Mouse (Mus musculus): ENCODE results near the gene Rtp2.
"Not testable (repeated sequence)": the region's sequence is repeated elsewhere in the genome, so short reads cannot be mapped to it uniquely, and the experiment has no call there.

Gene Rtp2

DNA sequence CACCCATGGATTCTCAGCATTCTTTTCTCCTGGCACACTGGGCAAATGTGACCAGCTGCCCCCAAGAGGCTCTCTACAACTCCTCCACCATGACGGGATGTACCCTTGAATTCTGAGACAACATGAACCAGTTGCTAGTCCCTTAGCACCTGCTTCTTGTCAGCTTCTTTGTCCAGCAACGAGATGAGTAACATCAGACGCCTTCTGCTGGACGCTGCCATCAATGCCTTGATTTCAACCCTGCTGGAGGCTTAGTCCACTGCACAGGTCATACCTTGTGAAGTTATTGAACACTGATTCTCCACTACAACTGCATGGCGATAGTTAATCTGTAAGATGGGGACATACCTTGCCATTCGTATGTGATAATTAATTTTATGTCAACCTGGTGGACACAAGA, 15.5 kb upstream of the Rtp2 start:
- DNase-seq, result peak; percentile 30

DNA sequence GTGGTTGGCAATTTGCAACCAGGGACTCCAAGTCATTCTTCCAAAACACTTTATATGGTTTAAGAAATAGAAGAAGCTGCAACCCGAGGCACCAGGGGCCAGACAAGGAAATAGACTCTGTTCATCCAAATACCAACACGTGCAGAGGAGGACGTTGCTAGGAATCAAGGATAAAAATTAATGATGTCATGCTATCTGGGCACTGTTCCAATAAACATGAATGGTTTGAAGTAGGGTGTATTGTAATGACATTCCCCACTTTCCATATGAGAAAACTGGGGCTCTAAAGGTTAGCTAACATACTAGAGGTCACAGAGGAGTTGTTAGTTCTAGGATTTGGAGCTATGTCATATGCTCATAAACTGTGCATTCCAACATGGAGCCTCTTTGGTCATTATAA, 12.6 kb upstream of the Rtp2 start:
- DNase-seq, result peak; percentile 61

DNA sequence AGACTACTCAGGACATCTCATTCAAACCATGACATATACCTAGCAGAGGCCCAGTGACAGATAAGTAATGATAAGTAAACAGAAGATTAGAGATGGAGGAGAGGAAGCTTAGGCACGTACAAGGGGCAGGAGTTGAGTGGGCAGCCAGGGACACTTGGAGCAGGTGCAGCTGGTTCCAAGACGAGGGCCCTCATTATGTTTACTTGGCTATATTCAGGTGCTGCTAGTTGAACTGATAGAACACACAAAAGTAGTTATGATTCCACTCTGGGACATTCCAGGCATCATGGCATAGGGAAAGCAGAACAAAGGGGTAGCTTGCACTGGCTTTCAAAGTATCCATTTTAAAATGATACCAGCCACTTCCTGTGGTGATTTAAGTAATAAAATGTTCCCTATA, 2.2 kb upstream of the Rtp2 start:
- peak; percentile 46 for DNase-seq

DNA sequence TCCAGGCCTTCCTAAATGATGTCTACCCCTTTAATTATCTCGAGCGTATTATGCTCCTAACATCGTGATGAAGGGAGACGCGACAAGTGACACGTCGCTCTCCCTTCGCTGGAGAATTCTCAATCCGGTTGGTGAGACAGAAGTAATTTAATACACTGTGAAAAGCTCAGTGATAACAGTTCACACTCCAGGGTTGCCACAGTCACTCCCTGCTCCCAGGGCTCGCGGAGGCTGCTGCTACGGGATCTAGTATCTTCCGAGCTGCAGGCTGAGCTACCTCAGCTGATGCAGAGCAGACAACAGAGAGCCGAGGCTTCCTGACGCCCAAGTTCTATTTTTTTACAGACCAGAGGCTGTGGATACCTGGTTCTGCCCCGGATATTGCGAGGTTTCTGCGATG, 919 bp downstream of the Rtp2 start:
- peak; percentile 85 for DNase-seq

DNA sequence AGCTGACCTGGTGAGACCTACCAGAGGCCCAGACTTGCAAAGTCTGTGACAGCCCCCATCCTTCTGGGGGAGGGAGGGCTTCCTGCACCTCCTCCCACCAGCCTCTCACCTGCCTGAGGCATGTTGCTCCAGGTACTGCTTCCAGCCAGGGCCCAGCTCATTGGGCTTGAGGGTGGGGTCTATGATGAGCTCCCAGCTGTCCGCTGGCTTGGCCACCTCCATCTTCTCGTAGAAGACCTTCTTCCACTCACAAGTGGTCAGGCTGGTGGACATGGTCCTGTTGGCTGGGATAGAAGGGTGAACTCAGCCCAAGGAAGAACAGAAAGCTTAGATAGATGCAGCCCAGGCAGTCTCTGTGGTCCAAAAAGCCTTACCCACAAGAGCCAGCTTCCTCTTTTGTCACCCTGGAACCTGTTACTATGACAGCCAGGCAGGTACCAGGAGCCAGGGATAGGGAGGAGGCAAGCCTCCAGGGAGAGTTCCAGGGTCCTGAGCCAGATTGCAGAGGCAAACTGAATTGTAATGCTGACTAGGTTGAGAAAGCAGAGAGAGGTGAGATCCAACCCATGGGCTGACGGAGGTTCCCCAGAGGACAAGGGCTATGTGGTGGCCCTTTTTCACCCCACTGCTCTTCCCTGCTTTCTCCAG, 1.6 kb downstream of the Rtp2 start:
- DNase-seq, result no peak

DNA sequence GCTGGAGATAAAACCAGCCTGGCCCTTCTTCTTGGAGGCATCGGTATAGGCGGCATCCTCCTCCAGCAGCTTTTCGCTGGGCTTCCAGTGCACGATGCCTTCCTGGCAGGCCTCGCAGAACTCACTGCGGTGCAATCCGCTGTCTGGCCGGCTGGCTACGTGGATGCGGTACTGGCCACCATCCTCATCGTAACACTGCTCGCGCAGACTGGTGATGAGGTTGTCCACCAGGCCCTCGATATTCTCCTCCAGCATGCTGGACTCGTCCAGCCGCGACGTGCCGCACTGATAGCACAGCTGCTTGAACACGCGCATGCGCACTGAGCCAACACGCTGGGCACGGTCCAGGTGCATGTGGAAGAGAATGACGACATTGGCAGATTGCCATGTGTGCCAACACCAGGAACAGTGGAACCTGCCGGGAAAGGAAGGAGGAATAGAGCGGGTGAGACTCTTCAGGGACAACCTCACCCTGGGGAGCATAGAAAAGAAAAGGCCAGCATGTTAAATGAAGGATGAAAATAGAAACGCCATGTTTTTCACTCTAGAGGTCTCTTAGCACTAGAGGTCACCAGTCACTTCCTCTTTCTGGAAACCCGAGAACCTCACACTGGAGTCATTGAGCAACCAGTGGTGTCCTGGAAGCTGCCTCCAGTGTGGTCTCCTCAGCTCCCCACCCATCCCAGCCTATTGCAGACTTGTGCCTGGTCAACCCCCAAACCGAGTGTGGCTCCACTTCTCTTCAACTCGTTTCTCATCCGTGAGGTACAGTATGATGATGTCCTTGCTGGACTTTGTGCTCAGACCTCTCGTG, 4.7 kb downstream of the Rtp2 start:
- peak; percentile 87 for DNase-seq

DNA sequence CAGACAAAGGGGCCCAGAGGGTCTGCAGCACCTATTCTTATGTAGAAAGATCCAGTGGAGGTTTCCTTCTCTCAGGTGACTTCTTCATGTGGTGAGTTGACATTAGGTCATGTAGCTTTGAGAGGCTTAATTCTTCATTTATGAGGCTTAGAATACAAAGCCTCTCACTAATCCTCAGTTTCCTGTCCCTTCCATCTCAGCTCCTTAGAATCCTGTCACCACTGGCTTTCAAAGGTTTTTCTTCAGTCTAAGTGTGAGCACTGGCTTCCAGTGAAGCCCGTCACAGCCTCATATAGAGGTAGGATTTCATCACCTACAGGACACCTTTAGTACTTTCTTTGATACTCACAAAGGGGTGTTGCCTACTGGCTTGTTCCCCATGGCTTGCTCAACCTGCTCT, 9.3 kb downstream of the Rtp2 start:
- no peak for DNase-seq

DNA sequence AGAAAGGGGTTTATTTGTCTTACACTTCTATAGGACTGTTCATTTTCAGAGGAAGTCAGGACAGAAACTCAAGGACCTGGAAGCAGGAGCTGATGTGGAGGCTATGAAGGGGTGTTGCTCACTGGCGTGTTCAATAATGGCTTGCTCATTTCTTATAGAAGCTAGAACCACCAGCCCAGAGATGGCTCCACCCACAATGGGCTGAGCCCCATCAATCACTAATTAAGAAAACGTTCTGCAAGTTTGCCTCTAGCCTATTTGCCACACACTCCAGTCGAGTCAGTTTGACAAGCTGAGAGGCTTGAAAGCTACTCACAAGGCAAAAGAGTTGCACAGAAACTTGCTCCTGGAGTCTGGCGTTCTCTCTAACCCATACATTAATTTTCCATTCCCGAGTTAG, 10.5 kb downstream of the Rtp2 start:
- DNase-seq, result no peak

DNA sequence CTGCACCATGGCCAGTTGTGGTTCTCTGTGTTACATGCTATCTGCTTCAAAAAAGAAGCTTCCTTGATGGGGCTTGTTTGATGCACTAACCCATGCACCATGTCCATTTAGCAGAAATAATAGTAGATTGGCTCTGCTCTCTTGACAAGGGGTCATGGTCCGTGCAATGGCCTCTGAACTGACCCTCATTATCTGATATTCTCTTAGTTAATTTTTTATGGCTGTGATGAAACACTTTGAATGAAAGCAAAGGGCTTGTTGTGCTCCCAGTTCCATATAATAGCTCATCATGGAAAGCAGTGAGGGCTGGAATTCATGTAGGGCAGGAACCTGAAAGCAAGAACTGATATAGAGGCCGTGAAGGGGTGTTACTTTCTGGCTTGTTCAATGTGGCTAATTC, 12.8 kb downstream of the Rtp2 start:
- no peak for DNase-seq

DNA sequence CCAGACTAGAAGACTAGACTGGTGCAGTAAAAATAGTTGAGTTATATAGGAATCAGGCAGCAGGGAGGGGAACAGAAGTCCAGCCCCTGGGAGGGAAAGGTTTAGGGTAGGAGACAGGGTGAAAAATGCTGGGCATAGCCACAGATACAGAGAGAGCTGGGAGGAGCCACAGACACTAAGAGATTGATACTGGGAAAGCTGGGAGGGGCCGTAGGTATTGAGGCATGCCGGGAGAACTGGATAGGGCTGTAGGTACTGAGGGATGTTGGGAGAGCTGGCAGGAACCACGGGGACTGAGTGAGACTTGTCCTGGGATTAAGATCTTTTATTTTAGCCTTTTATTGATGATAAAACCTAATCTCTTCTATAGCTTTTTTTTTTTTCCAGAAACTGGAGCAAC, 18.8 kb downstream of the Rtp2 start:
- no peak for DNase-seq

DNA sequence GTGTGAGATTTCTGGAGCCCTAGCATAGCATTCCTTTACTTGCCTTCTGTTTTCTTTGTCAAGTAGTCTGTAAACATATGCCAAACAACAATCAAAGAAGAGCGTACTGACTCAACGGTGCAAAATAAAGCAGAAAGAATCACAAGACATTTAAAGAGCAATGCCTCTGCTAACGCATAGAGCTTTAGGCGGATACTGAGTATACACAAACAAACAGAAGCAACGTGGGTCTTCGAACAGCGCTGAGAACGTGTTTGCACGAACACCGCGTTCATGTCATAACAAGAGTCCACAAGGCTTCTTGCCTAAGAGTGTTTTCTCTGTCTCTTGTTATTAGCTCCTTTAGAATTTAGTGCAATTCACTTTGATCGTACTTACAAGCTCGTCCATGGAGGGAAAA, 19.5 kb downstream of the Rtp2 start:
- DNase-seq, result no peak

DNA sequence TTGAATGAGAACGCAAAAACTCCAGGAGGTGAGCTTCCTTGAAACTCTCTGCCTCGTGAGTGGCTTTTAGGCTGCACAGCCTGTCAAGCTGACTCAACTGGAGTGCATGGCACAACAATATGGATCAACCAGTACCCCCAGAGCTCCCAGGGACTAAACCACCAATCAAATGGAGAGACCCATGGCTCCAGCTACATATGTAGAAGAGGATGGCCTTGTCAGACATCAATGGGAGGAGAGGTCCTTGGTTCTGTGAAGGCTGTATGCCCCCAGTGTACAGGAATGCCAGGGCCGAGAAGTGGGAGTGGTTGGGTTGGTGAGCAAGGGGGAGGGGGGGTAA, 23.2 kb downstream of the Rtp2 start:
- DNase-seq, result peak; percentile 75

DNA sequence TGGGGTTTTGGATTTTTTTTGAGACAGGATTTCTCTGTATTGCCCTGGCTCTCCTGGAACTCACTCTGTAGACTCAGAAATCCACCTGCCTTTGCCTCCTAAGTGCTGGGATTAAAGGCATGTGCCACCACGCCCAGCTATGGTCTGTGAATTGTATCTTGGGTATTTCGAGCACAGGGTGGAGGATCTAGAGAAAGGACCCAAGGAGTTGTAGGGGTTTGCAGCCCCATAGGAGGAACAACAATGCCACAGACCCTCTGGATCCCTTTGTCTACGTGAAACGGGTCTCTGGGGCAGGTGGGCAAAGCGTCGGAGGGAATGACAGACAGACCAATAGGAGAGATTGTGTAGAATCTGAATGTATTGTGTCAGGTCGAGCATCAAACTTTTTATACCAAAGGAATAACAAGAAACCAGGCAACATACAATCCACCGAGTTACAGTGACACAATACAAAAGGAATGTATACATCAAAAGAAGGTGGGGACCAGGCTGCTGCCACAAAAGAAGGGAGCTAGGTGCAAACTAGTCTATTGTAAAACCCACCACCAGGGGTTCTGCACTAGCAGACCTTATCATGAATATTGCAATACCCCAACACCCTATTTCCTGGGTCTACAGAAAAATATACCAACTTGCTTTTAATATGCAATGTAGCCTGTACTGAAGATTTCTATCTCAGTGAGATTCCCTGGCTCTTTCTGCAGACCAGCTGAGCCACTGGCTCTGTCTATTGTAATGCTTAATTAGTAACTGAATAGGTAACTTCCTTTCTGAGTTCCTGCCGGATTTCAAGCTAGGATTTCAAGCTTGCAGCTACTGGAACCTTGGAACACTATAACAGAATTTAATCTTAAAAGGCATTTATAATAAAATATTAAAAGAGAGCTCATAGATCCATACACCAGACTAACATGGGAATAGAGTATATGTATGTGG, 23.8 kb downstream of the Rtp2 start:
- not testable (repeated sequence) for DNase-seq

DNA sequence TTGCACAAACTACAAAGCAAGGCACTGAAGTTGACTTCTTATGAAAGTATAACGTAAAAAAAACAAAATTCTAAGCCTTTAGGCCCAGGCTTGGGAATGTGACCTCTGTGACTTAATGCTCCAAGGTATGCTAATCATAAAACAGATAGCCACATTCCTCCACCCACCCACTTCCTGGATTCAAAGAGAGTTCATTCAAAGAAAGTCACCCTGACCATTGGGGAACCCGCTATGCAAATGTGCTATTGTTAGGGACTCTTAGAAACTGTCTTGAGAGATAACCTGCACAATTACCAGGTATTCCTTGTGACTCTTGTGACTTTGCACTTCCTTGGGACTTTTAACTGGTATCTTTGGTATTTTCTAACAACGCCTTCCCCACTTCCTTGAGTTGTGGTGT, 25.6 kb downstream of the Rtp2 start:
- not testable (repeated sequence) for DNase-seq

DNA sequence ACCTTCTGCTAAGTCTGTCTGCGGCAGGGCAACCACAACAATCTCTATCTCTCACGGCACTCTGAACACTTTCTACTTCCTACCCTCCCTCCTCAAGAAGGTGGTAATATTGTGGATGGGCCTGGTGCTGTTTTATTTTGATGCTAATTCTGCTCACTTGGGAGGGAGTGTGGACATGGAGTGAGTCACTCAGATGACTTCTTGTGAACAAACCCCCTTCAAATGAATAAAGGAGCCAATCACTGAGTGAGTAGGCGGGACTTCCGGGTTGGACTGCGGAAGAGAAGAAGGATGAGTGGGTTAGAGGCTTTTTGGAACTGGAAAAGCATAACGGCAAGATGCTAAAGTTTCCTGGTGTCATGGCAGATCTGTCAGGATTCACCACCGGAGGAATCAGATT, 30.8 kb downstream of the Rtp2 start:
- DNase-seq, result peak; percentile 58

DNA sequence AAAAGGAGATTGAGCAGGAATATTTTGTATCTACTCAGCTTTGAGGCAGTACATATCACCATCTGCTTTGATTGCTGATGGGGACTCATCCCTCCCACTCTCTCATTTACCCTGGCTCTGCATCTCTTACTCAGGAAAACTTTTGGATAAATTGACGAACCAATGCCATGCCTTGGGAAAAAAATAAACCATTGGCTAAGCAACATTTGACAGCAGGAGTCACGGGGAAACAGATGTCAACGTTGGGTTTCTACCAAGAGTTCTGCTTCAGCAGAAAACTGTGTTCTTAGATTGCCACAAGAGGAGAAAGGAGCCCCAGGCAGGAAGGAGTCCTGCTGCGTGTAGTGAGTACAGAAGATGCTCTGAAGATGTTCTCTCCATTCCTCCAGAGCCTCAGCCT, 32.1 kb downstream of the Rtp2 start:
- DNase-seq, result no peak

DNA sequence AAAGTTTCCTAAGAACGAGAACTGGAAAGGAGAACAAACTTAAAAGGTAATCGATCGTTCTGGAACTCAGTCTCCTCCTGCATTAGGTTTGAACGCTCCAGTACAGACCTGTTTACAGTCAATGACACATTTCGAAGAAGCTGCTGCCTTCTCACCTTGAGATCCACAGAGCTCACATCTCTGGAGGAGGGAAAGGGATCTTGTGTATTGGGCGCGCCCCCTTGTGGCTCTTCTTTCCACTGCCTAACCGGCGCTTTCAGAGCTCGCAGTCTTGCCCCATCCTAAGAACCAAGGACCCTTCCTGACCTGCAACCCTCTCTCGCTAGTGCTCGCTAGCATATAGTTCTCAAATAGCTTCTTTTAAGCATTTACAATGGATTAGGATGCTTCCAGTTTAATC, 33.4 kb downstream of the Rtp2 start:
- DNase-seq, result peak; percentile 91

DNA sequence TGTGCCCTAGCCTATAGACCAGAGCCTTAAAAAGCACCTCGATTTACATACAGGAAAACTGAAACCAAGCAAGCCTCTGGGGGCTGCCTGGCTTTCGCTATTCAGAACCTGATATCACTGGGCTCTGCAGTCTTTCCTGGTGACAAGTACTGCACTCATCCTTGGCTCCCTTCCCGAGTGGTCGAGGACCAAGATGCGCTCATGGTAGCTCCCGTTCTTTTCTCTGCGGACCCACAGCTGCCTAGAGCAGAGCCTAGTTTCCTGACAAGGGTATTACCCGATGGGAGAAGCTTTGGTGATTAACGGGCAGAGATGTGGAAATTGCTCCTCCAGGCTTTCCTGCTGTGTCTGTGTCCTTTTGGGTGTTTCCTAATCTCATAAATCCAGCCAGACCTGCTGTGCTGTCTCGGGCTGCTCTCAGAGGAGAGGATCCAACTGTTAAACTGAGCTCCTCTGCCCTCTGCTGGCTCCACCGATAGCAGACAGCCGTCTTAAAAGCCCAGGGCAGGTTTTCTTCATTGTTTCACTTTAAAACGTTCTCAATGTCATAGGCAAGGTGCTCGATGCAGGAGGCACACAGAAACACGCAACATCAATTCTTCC, 34.1 kb downstream of the Rtp2 start:
- DNase-seq, result peak; percentile 95

DNA sequence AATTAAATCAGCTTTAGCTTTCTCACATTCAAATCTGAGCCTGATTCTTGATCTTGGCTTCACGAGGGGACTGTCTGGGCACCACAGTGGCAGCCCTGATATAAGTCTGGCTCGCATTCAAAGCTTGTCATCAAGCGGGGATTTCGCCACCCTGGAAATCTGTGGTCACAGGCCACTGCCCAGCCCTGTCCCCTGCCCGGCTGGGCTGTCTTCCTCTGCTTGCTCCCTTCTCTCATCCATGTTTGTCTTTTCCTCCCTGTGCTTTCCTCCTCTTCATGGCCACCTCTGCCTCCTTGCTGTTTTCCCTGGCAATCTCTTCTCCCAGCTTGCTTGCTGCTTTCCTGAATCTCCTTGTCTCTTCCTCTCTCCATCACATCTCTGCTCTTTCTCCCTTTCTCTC, 34.7 kb downstream of the Rtp2 start:
- no peak for DNase-seq

DNA sequence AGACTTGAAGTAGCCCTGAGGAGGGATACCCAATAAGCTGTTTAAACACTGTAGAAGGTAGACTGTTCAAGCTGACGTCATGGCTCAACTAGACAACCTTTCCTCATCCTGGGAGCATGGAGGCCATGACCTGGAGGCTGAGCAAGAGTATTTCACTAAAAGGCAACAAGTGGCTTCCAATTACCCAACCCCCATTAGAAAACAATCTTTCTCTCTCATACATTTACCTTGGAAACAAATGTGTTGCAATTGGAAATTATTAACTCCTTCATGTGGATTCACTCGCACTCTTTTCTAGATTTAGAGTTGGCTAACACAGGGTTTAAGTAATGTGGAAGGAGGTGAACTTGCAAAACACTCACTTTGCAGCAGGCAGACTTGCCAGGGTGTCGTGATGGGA, 37.1 kb downstream of the Rtp2 start:
- DNase-seq, result no peak

DNA sequence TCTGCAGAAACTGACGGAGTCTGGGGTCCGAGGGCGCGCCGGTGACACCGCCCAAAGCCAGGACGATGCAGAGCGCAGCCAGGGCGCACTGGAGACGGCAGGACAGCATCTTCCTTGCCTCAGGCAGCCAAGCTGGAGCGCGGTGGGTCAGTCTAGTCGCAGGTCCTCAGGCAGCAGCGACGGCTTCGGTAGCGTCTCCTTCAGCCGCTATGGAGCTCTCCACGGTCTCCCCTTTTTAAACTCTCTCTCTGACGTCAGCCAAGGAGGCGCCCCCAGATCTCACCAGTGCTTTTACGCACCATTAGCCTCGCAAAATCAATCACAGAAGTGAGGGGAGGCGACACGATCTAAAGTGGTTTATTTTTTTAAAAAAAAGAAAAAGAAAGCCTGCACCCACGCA, 41.6 kb downstream of the Rtp2 start, which contains the start of gene Sst:
TSS of gene Sst (minus strand) at position 323 of the 400 bp plus-strand sequence.
- DNase-seq, result no peak

DNA sequence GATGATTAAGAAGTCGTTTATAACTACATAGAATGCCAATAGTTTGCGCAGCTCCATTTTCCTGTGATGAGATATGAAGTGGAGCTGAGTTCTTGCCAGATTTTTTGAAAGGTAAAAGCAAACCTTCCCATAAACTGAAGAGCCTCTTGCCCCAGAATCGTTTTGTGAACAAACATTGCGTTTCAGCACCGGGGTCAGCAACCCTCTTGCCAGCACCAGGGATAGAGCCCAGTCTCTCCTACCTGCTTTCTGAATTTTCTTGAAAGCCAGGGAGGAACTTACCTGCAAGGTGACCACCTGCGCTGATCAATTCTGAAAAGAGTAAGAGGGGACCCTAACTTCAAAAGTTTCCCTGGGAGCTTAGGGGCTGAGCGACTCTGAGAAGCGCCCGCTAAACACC, 42.0 kb downstream of the Rtp2 start:
- no peak for DNase-seq

DNA sequence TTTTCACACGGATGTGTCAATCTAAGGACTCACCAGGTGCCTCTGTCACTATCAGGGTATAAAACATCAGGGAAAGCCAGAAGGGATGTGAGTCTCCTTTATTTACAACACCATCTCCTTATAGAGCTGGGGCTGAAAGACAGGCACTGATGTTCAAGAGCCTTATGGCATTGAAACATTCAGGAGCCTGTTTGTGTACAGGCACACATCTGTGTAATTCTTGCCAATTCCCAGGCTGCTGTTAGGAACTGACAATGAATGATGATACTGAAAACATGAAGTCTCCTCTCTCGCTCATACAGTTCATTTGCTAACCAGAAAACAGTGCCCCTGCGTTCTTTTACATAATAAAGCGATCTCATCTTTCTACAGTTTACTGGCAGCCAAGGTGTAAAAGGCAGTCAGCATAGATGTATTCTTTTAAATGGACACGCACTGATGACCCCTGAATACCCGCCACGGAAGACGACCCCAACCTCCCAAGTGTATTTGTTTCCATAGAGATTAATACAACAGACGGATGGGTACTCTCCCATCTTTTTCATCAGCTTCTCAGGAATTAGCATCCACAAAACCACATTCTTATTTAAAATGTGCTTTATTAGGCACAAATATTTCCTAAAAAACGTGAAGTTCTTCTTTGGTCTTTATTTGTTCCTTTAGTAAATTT, 44.1 kb downstream of the Rtp2 start:
- DNase-seq, result no peak

Measured in heart, adult 11 months (tissue).